Mouse (Mus musculus) heart, adult 8-10 months (tissue): Measurements from ENCODE around the gene Polr3g. TPM values are rescaled to one million over a fixed set of nuclear protein-coding genes. Genes with fewer than 3 reads are reported as not detected.
"Not testable (repeated sequence)": the region's sequence is repeated elsewhere in the genome, so short reads cannot be mapped to it uniquely, and the experiment has no call there.

Experiments
- DNase-seq: peaks from one replicate; pipeline ENCODE4 v3.0.0; 2022; ENCODE audit warnings: low spot score
- total RNA-seq, 4 experiments: library from RNA; stranded (reverse); gene quantifications; 2 replicates each; pipeline ENCODE4 v1.2.4; 2022

The Polr3g gene
- total RNA-seq, 4 experiments from 2014 or later, result 4.3 to 5.9 (median 5.4) TPM

- DNase-seq, result no peak
Observed at GRCm38 (mm10) chr13:81689587-81689986, 21.2 kb downstream of the Polr3g start.

GRCm38 (mm10) chr13:81684884-81685283 is 25.9 kb downstream of the Polr3g start:
- no peak for DNase-seq

GRCm38 (mm10) chr13:81684258-81684657 is 26.6 kb downstream of the Polr3g start:
- no peak for DNase-seq

- DNase-seq, result no peak
Observed at GRCm38 (mm10) chr13:81683107-81683506, 27.7 kb downstream of the Polr3g start.

GRCm38 (mm10) chr13:81675333-81675732 is 35.5 kb downstream of the Polr3g start:
- DNase-seq, result no peak

GRCm38 (mm10) chr13:81667713-81668112 is 43.1 kb downstream of the Polr3g start:
- no peak for DNase-seq

- DNase-seq, result no peak
Observed at GRCm38 (mm10) chr13:81664331-81664698, 46.5 kb downstream of the Polr3g start.

GRCm38 (mm10) chr13:81663566-81664330 is 47.1 kb downstream of the Polr3g start:
- no peak for DNase-seq

- peak; percentile 24 for DNase-seq
Observed at GRCm38 (mm10) chr13:81658053-81658752, 52.6 kb downstream of the Polr3g start.

- peak; percentile 88 for DNase-seq
Observed at GRCm38 (mm10) chr13:81657351-81658052, 53.3 kb downstream of the Polr3g start, which contains the start of gene Lysmd3. Lysmd3 (plus strand) TSS chr13:81657663.

GRCm38 (mm10) chr13:81657008-81657350 is 53.8 kb downstream of the Polr3g start:
- no peak for DNase-seq

- DNase-seq, result no peak
Observed at GRCm38 (mm10) chr13:81656091-81656850, 54.5 kb downstream of the Polr3g start.

GRCm38 (mm10) chr13:81650382-81650781 is 60.4 kb downstream of the Polr3g start:
- not testable (repeated sequence) for DNase-seq

- DNase-seq, result no peak
Observed at GRCm38 (mm10) chr13:81646348-81646747, 64.5 kb downstream of the Polr3g start.

GRCm38 (mm10) chr13:81644047-81644565 is 66.7 kb downstream of the Polr3g start:
- DNase-seq, result no peak

- DNase-seq, result no peak
Observed at GRCm38 (mm10) chr13:81642491-81643149, 68.2 kb downstream of the Polr3g start.

- no peak for DNase-seq
Observed at GRCm38 (mm10) chr13:81641289-81642045, 69.3 kb downstream of the Polr3g start.

GRCm38 (mm10) chr13:81640881-81641280 is 69.9 kb downstream of the Polr3g start:
- DNase-seq, result no peak

GRCm38 (mm10) chr13:81639624-81640023 is 71.2 kb downstream of the Polr3g start:
- no peak for DNase-seq
